Mouse (Mus musculus): ENCODE results near the gene Nr1h2.
A peak's percentile ranks its signal among the peaks of the same experiment; 100 is the strongest.

The Nr1h2 gene

DNA sequence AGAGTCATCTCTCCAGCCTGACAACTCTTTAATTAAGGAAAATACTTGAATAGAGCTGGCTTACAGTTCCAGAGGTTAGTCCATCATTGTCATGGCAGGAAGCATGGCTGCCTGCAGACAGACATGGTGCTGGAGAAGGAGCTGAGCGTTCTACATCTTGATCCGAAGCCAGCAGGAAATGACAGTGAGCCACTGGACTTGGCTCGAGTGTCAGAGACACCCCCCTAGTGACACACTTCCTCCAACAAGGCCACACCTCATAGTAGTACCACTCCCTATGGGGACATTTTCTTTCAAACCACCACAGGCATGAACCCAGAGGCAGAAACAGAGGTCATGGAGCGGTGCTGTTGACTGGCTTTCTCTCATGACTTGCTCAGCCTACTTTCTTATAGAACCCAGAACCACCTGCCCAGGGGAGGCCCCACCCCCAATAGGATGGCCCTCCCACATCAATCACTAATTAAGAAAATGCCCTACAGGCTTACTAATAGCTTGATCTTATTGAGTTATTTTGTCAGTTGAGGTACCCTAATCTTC is 30.6 kb upstream of the Nr1h2 start:
- no peak for DNase-seq

DNA sequence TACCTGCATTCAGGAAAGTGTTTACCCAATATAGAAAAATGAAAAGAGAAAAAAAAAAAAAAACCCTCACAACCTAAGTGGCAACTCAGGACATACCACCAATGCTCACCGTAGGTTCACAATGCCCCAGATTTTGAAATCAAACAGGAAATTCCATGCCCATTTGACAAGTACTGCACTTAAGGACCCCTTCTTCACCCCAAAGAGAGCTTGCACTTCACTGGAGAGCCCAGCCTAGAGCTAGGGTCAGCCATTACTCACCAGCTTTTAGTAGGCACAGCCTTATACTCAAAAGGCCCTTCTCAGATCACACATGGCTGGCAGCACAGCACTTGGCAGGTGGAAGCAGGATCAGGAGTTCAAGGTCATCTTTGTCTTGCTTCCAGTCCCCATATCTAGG is 29.4 kb upstream of the Nr1h2 start:
- DNase-seq = no peak

DNA sequence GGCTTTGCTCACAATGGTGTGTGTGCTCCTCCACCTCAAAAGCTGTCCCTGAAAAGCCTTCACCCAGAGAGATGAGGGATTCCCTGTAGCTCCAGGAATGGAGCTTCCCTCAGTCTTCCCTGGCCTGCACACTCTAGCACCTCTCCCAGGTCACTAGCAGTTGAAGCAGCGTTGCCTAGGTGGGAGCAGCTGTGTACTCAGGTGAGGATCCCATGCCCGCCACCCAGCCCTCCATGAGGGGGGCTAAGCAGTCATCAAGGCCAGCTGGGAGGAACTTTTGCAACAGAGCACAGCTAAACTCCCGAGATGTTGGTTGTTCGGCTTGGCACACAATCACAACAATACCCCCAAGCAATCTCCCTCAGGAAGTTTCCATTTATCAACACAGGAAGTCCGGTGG is 29.0 kb upstream of the Nr1h2 start:
- no peak for DNase-seq

DNA sequence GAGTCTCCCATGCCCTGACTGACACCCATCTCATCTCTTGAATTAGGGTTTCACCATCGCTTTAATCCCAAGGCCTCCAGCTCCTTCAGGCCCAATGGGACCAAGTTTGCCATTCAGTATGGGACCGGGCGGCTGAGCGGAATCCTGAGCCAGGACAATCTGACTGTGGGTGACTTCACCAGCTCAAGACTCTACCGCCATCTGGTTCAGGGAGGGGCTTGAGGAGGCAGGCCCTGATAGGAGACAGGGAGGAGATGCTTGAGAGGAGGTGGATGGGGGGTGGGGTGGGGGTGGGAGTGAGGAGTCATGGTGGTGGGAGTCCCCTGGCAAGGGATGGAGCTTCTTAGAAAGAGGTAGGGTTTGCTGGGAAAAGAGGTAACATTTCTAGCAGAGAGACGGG is 27.9 kb upstream of the Nr1h2 start:
- no peak for DNase-seq

DNA sequence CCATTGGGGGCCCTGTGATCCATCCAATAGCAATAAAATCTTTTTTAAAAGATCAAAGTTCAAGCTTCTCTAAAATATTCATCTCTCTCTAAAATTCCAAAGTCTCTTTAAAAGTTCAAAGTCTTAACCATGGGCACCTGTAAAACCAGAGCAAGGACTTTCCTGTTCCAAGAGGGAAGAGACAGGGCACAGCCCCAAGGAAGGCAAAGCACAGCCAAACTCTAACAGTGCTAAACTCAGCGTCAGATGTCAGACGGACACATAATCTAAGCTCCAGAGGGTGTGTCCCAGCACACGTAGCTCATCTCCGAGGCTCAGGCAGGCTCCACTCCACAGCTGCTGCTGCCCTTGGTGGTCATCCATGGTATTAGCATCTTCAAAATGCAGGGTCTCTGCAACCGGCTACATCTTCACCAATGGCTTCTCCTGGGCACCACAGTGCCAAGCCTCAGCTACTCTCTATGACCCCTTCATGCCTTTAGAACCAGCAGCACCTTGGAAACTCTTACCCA is 22.6 kb upstream of the Nr1h2 start:
- no peak for DNase-seq

DNA sequence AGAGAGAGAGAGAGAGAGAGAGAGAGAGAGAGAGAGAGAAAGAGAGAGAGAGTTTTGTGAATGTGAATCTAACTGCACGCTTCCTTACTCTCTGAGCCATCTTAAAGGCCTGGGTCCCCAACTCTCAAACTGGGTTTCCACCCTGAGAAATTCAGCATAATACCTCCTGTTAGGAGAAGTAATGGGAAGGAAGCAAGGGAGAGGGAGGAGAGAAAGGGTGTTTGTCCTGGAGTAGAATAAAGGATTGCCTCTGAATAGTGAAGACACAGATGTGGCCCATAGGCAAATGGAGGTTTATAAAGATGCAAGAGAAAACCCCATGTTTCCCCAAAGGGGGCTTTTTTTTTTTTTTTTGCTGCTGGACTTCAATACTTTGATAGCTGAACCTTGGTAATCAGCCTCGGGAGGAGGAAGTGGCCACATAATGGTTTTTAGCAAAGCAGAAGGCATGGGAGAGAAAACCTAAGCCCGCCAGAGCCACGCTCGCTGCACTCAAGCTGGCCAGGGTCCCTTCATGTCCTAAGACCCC is 19.3 kb upstream of the Nr1h2 start:
- no peak for DNase-seq

DNA sequence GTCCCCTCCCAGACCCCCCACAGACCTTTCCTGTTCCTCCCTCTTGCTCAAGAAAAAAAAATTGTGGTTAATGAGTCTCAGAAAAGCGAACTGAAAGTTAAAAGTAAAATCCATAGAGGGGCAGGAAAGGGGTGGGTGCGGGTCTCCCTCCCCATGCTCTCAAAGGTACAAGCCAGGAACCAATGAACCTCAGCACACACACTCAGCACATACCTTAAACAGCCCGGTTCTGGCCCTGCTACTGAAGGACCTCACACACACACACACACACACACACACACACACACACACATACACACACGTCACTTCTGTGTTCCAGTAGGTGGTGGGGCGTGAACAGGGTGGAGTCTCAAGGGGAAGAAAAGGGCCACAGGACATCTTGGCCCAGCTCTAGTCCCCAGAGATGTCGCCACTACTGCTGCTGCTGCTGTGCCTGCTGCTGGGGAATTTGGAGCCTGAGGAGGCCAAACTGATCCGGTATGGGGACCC is 18.5 kb upstream of the Nr1h2 start, which contains the start of gene Napsa:
Gene Napsa (plus strand): TSS at position 168 of the 489 bp plus-strand sequence.
- DNase-seq = no peak

DNA sequence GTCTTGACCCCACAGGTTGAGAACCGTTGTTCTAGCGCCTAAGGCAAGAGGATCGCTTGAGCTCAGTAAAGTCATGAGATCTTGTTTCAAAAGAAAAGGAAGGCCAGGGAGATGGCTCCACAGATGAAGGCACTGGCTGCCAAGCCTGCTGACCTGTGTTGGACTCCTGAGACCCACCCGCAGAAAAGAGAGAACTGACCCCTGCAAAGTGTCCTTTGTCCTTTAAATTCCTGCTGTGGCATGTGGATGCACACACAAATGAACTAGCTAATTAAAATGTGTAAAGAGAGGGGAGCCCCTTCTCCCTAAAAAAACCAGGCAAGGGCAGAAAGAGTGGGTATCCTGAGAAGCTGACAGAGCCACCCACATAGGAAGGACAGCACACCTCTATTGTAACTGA is 18.1 kb upstream of the Nr1h2 start:
- DNase-seq = no peak

DNA sequence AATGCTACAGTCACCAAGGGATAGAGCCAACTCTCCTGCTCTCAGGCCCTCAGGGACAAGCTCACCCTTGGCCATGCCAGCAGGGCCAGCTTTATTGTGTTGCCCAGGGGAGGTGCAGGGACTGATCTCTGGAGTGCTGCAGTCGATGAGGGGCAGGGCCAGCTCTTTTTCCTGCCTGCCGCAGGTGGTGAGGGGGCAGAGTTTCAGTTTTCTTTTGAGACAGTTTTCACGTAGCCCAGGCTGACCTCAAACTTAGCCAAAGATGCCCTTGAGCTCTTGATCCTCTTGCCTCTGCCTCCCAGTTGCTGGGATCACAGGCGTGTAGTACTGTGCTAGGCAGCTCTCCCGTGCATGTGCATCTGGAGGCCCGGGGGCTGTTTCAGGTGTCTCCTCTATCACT is 17.2 kb upstream of the Nr1h2 start:
- DNase-seq = no peak

DNA sequence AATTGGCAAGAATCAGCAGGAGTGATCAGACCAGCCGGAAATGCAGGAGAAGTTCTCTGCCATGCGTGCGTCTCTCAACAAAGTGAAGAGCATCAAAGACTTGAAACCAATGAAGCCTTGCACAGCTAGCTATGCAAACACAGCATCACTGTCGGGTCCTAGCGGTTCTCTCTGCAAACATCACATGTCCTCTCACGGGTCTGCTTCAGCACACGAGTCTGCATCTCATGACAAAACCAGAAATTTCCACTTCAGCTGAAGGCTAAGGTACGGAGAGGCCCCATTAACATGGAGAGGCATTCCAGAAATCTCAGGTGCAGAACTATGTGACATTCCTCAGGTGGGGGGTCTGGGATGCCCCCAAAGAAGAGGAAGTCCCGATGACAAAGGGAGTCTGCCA is 15.1 kb upstream of the Nr1h2 start:
- no peak for DNase-seq

DNA sequence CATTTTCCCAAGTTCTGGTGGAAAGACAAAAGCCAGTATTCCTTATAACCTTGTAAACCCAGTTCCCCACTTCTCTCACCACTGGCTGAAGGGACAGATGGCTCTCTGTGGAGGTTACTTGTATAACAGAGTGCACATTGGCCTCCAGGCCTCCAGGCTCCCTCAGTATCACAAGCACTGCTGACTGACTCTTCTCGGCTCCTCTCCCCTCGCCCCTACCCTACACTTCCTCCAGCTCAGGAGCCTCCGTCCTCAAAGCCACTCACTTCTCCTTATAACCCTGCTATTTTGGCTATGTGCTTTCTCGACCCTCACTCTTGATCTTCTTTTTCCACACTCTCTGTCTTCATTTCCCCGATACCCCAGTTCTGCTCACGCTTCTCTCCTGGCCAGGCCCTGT is 11.7 kb upstream of the Nr1h2 start:
- no peak for DNase-seq

DNA sequence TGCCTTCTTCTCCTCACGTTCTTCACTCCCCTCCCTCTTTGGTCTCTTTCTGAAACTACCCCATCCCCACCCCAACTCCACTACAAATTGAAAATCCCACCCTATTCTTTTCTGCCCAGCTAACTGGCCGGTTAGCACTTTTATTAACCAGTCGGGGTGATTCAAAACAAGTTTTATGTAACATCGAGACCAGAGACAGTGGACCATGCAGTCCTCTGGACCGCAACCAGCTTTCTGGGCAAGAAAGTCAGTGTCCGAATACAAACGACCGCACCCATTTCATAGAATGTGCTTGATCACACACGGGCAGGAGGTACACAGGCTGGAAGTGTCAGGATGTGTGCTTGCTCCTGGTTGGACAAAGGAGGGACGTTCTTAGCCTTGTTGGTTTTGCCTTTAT is 10.7 kb upstream of the Nr1h2 start:
- DNase-seq = no peak

DNA sequence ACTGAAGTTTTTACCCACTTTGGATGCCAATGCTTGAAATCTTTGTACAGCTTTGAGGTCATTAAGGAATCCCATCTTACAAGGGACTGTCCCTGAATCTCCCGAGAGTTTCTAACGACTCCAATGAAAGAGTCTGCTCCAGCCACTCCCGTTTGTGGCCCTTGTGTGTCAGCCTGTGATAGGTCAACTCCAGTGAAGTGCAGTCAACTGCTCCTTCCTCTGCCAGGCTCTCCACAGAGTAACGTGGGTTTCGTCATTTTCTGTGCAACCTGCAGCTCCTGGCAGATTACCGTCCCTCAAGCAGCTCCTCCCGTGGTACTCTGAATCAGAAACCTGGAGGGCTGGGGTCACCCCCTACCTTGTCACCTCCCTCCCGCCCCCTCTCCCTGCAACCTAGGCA is 9.5 kb upstream of the Nr1h2 start:
- DNase-seq = no peak

DNA sequence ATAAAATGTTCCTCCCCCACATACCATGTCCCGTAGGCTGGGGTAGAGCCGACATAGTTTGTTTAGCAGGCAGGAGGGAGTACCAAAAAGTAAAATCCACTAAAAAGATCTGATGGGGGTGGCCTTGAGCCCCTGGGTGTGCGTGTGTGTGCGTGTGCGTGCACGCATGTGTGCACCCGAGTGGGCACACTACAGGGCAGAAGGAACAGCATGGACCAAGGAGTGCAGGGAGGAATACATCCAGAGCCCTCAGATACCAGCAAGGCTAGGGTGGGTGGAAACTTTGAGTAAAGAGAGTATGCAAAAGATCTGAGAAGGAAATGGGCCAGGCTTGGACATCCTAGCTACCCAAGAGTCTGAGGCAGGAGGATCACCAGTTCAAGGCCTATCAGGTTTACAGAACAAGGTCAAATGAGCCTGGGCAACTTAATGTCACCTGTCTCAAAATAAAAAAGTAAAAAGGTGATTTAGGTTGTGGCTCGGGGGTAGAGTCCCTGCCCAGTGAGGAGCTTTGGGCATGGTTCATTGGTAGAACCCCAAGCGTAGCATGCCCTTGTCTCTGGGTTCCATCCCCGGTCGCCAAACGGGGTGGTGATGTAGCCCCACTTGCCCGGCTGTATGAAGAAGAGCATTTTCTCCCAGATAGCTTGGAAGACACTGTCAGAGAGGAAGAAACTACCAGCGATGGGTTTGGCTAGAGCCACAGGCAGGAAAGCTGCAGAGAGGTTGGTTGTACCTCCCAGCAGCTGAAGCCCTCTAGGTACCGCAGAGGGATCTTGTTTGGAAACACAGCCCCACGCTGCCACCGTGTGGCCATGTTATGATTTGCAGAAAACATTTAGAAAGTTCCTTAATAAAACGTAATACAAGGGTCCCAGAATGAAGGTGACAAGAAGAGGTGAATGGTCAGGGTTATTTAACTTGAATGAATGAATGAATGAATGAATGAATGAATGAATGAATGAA is 7.0 kb upstream of the Nr1h2 start:
- DNase-seq = peak; percentile 48

DNA sequence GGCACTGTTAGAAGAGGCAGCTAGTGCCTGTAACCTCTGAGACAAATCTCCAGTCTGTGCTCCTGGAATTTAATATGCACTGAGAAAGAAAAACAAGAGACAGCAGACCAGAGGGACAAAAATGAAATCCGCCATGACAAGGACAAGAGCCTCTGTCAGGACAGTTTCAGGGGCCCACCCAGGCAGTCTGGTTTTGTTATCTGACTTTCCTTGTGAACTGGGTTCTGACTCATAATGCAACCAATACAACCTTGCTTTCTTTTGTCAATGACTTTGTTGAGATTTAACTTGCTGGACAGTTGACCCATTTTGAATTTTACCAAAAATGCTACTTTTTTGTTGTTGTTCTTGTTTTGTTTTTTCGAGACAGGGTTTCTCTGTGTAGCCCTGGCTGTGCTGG is 3.9 kb upstream of the Nr1h2 start:
- no peak for DNase-seq

DNA sequence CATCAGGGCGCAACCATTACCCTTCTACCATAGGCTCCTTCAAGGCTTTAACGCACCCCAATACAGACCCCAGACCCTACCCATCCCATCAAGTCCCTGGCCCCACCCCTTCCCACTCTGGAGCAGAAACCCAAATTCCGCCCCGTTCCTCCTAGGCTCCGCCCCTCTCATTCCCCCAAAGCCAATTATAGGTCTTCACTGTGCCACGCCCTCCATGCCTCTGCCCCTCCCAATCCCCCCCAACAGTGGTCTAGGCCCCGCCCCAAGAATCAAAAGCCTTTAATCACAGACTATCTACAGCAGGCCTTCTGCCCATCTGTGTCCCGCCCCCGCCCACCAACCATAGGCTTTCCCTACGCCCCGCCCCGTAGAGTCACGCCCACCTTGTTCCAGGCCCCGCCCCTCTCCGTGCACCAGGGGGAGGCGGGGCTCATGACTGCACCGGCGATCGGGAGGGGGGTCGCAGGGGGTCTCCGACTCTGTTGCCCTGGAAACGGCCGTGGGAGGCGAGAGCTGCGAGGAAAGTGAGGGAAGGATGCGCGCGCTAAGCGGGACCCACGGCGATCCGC is 471 bp downstream of the Nr1h2 start:
- peak; percentile 70 for DNase-seq

DNA sequence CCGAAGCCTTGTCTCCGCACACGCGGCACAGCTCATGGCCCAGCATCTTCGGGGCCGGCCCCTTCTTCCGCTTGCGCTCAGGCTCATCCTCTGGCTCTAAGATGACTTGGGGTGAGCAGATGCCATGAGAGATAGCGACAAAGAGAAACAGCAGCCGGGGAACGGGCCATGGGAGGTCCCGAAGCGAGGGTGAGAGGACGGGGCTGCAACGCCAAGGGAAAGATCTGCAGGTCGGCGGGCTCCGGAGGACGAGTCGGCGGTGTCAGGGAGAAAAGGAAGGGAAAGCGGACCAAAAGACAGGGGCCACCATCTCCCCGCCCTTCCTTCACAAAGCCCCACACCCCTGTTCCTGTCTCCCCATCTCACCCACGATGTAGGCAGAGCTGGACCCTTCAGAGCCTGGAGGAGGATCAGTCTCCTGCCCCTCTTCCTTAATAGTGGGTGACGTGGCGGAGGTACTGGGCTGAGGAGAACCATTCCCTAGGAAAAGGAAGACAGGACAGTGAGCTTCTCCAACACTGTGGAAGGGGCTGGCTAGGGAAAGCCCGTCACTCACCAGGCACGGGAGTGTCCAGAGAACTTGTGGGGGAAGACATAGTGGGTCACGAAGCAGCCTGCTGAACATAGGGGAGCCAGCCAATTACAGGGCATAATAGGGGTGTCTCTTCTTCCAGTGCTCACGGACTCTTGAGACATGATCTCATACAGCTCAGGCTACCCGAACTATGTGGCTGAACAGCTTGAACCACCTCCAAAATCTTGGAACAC is 1.4 kb downstream of the Nr1h2 start:
- no peak for DNase-seq

DNA sequence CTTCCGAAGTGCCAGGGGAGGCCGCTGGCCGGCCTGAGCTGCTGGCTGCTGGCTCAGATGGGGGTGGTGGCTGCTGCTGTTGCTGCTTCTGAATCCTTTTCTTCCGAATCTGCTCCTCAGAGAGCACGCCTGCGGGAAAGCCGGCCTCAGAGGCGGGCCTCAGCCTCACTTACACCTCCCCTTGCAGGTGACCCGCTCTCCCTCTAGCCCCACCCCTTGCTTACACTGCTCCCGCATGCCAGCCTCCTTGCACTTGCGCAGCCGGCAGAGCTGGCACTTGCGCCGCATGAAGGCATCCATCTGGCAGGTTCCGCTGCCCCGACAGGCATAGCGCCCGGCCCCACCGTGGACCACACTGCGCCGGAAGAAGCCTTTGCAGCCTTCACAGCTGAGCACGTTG is 2.0 kb downstream of the Nr1h2 start:
- no peak for DNase-seq

DNA sequence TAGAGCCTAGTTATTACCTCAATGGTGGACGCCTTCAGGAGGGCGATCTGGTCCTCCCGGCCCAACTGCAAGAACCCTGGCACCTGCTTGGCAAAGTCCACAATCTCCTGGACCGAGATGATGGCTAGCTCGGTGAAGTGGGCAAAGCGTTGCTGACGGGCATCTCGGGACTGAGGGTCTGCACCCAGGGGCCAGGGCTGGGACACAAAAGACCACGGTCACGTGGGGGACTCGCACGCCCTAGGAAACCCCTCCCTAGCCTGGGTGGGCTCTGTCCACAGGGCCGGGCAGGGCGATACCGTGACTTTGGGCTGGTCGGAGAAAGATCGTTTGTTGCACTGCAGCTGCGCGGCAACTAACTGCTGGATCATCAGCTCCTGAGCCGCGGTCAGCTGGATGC is 2.5 kb downstream of the Nr1h2 start:
- no peak for DNase-seq

DNA sequence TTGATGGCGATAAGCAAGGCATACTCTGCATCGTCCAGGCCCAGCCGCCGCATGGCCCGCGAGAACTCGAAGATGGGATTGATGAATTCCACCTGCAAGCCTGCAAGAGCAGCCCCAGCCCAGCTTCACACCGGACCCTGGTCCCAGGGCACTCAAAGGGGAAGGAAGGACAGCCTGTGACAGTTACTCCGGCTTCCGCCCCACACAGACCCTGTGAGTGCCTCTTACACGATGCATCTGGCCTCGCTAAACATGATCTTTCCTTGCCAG is 3.4 kb downstream of the Nr1h2 start:
- no peak for DNase-seq

DNA sequence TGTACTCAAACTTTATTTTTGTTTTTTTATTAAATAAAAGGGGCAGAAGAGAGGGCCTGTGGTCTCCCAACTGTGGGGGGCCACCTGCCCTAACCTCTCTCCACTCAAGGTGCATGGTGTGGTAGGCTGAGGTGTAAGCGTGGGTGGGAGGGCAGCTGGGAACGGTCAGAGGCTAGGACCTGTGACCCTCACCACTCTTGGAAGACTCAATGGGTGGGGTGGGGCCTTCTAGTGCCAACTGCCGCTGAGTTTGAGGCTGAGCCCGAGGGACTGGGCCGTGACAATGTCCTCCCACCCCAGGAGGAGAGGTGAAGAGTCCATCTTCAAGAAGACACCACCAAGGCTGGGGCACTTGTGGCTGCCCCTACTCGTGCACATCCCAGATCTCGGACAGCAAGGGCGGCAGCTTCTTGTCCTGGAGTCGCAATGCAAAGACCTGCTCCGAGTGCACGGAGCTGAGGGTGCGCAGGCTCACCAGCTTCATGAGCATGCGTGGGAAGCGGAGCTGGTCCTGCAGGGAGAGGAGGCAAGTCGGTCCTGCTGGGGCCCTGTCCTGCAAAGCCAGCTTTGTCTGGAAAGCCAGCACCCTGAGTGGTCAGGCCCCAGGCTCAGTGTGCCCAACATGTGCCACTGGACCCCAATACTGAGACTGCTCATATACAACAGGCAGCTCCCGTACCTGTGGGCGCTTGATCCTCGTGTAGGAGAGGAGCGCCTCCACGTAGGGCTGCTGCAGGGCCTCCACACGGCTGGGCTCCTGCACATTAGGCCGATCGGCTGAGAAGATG is 3.9 kb downstream of the Nr1h2 start:
- DNase-seq = no peak

DNA sequence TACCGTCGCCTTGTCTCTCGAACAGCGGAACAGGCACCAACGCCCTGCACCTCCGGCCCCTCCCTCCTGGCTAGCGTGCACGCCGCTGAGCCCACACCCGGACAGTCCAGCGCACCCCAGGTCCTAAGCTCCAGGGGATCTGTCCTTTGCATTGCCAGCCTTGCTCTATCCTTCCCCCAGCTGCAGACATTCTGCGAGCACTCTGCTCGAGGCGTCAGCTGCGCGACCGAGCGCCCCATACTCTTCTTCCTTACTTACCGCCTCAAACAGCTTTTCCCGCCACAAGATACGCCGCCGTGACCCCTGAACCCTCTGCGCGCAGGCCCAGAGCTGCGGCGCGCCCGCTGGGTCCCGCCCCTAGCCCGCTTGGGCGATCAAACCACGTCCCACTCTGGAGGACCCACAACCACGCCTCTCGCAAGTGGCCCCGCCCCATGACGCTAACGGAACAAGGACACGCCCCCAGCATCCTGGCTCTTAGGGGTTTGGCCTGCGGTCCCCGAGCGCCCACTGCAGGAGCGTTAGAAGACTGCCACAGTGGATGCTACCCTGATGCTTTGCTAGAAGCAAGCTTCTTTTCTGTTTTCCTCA is 5.2 kb downstream of the Nr1h2 start, which contains the start of gene Pold1:
Gene Pold1 (minus strand): TSS at position 353 of the 591 bp plus-strand sequence.
- peak; percentile 99 for DNase-seq

All from layer of hippocampus, adult 9-11 months (tissue).